Mouse (Mus musculus): ENCODE results near the gene Nrp1.

Nrp1 gene

GRCm38 (mm10) chr8:128419984-128420383 lies 61.6 kb downstream of the Nrp1 start:
- no peak for DNase-seq (ENCODE audit: low spot score in 2 of 2)

GRCm38 (mm10) chr8:128420402-128420801 lies 62.0 kb downstream of the Nrp1 start:
- DNase-seq (ENCODE audit: low spot score in 2 of 2): no peak

- no peak for DNase-seq (ENCODE audit: low spot score in 2 of 2)
Observed at GRCm38 (mm10) chr8:128423813-128424212, 65.4 kb downstream of the Nrp1 start.

DNA sequence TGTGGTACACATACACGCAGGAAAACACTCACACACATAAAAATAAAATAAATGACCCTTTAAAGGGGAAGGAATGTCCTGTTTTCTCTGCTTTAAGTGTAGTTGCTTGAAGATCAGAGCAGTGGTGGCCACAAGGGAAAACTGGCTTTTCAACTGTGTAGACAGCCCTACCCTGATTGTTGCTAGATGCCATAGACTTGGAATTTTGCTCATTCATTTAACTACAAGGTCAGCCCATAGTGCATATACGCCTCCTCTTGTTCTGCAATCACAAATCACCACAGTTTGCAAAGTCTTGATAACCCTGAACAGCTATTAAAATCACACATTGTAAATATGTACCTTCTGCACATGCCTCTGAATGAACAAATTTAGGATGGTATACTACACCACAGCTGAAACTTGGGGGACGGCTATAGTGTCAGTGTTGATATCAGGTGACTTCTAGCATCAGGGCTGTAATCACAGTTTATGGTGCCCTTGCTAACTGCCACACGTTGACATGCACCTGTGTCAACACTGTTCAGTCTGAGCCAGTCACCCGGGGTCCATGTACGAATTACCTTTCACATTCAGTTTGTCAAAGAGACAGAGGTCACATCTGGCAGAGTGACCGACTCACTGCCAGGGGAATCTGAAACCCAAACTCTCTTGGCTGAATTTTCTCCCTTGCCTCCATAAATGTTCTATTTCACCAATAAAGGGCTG lies 66.4 kb downstream of the Nrp1 start:
- DNase-seq (ENCODE audit: low spot score in 2 of 2): no peak

DNA sequence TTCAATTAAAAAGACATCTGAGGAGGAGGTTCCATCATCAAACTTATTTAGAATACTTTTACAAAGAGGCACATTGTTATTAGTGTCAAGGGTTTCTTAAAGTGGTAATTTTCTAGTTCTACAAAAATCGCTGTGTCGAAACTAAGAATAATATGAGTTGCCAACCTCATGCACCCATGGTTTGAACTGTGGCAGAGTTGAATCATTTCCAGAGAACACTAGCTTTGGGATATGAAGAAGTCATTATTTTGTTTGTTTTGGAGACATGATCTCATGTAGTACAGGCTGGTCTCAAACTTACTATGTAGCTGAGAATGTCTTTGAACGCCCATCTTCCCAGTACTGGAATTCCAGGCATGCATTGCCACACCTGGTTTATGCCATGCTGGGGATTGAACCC lies 68.7 kb downstream of the Nrp1 start:
- no peak for DNase-seq (ENCODE audit: low spot score in 2 of 2)

DNA sequence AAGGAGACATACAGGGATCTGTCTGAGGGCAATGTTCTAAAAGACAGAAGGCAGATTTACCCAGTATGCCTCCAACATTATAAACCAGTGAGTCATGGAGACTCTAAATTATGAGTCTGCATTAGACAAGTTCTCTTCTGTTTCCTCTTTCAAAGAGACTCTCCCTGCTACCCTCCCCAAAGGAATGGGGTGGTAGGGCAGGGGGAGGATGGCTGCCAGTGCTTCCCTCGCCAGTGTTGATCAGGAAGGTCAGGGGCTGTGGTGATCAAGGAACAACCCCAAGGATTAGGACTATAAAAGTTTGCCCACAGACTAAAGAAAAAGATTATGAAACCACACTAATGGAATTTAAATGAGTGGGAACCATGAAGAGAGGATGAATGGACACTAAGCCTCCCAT lies 70.6 kb downstream of the Nrp1 start:
- no peak for DNase-seq (ENCODE audit: low spot score in 2 of 2)

- DNase-seq (ENCODE audit: low spot score in 2 of 2): no peak
Observed at GRCm38 (mm10) chr8:128431082-128431481, 72.7 kb downstream of the Nrp1 start.

- DNase-seq (ENCODE audit: low spot score in 2 of 2): no peak
Observed at GRCm38 (mm10) chr8:128435749-128436148, 77.3 kb downstream of the Nrp1 start.

DNA sequence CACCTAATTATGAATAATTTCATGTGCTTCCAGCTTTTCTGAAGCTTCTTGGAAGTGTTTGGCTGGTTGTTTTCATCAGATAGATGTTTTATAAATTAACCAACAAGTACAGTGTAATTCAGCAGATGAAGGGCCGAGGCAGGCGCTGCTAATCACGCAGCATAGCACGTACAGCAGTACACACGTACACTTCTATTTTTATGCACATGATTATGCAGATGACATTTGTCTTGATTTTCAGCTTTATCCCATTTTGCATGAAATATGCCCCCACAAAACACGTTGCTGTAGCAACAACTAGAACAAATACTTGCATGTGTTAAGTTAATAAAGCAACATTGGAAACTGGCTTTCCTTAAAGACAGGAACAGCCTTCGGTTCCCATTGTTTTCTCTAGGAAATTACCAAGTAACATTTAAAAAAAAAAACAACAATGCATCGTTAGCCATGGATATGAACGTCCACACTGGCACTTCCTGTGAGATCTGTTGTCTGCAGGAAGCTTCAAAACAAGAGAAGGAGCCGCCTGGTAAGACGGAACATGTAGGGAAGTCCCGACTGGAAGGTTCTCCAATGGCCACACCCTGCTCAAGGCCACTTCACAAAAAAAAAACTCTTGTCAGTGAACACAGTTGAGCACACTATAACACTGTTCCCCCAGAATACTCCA lies 78.9 kb downstream of the Nrp1 start:
- DNase-seq (ENCODE audit: low spot score in 2 of 2): no peak

DNA sequence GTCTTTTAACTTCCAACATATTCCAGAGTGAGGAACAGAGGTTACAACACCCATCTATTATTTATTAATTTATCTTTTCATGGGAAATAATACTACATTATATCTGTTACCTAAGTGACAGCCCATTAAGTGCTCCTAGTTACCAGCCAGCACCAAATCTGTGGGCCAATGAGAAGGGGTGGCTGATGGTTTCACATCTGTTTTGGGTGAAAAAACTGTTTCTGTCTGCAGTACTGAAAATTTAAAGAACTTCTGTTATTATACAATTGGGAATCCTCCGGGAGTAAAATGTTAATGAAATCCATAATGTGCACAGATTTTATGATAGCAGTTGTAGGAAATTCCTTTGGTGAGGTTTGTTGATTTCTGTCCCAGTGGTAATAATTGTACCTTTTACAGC lies 83.0 kb downstream of the Nrp1 start:
- no peak for DNase-seq (ENCODE audit: low spot score in 2 of 2)

DNA sequence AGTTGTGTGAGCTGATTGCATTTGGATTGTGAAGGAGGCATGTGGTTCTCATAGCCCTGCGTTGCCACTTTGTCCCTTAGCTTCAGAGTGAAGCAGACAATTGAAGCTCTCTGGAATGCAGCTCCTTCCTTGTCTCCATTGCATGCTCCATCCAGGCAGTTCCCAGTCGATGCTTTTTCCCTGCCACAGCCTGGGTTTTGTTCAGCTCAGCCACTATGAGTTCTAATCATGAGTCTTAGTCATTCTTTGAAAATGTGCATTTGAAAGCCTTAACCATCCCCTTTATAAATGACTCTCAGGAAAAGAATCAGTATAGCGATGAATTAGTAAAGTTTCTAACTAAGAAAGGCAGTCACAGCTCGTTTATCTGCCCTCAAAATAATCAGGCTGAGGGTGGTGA lies 87.2 kb downstream of the Nrp1 start:
- no peak for DNase-seq (ENCODE audit: low spot score in 2 of 2)

- DNase-seq (ENCODE audit: low spot score in 2 of 2): no peak
Observed at GRCm38 (mm10) chr8:128446636-128447035, 88.2 kb downstream of the Nrp1 start.

DNA sequence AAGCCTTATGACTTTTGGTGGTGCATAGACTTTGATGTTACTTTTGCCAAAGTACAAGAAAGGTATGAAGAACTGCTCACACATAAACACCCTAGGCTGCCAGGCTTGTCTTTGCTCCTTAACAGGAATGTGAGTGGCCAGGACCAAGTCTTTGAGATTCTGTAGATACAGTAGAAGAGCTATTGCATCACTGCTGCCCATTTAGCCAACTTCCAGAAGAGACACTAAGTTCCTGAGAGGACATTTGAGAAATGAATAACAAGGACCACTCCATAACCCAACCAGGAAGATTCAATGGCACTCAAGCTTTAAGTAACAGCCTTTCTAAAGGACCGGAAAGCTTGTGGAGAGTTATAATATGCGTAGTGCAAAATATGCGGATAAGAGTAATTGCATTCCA lies 88.9 kb downstream of the Nrp1 start:
- no peak for DNase-seq (ENCODE audit: low spot score in 2 of 2)

DNA sequence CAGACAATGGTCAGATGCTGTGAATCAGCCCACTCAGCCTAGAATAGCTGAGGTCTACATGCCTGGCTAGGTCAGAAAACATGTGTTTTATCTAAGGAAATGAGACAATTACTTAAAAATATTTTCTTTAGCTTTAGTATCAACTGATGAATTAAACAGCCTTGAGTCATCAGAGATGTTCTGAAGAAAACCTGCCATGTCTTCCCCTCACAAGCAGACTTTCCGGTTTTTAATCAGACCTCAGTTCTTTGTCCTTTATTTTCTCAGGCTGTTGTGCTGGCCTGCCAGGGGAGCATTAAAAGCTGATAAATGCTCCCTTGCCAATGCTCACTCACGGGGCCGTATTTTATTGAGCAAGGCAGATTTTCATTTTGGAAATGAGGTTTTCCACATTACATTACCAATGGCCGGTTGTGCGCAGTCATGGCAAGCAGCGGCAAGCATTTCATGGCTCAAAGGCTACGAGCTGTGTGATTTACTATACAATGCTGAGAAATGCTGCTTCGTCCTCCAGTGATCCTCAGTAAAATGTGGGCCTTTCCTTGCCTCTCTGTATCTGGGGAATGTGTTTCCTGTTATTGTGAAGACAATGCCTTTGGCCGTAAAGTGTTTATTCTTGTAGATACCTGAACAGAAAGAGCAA lies 92.1 kb downstream of the Nrp1 start:
- DNase-seq (ENCODE audit: low spot score in 2 of 2): no peak

DNA sequence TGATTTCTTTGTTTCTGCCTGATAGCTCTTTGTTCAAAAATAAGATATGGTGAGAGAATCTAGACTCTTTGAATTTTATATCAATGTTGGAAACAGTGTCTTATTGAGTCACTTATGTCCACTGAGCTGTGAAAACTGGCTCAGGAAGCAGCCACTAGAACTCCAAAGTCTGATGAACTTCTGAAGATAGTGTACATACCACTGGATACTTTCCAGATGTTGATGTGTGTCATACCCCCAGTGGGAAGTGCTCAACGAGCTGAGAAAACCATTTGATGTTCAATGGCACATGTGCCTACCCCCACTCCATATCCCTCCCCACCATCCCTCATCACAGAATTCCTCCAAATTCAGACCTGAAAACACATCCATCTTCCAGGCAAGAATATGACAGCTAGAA lies 92.7 kb downstream of the Nrp1 start:
- no peak for DNase-seq (ENCODE audit: low spot score in 2 of 2)

GRCm38 (mm10) chr8:128453471-128453870 lies 95.1 kb downstream of the Nrp1 start:
- DNase-seq (ENCODE audit: low spot score in 2 of 2): no peak

GRCm38 (mm10) chr8:128454026-128454425 lies 95.6 kb downstream of the Nrp1 start:
- no peak for DNase-seq (ENCODE audit: low spot score in 2 of 2)

DNA sequence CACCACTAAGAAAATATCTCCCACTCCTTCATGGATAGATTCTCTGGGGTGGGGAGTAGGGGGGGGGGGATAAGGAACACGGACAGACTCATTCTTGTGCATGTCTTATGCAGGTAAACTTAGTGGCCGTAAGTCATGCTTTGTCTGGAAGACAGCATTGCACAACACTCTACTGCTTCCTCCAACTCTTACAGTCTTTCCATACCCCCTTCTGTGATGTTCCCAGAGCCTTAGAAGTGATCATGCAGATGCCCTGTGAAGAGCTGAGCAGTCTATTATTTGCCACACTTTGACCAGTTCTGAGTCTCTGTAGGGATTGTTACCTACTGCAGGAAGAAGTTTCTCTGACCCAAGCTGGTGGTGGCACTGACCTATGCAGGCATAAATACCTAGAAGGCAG lies 98.9 kb downstream of the Nrp1 start:
- no peak for DNase-seq (ENCODE audit: low spot score in 2 of 2)

DNA sequence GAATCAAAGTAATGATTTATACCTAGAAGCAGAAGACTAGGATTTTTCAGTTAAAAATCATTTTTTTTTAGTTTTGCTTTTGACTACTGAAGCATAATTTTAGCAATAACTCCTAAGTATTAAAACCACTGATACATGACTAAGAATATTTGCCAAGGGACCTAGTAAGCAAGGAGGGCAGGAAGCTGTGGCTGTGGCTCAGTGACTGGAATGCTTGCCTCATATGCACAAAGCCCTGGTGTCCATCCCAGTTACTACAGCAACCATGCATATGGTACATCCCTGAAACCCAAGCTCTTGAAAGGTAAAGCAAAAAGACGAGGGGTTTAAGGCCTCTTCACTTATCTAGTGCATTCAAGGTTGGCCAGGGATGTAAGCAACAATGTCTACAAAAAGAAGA lies 101.3 kb downstream of the Nrp1 start:
- DNase-seq (ENCODE audit: low spot score in 2 of 2): no peak

GRCm38 (mm10) chr8:128461716-128462115 lies 103.3 kb downstream of the Nrp1 start:
- no peak for DNase-seq (ENCODE audit: low spot score in 2 of 2)

GRCm38 (mm10) chr8:128463162-128463561 lies 104.8 kb downstream of the Nrp1 start:
- no peak for DNase-seq (ENCODE audit: low spot score in 2 of 2)

DNA sequence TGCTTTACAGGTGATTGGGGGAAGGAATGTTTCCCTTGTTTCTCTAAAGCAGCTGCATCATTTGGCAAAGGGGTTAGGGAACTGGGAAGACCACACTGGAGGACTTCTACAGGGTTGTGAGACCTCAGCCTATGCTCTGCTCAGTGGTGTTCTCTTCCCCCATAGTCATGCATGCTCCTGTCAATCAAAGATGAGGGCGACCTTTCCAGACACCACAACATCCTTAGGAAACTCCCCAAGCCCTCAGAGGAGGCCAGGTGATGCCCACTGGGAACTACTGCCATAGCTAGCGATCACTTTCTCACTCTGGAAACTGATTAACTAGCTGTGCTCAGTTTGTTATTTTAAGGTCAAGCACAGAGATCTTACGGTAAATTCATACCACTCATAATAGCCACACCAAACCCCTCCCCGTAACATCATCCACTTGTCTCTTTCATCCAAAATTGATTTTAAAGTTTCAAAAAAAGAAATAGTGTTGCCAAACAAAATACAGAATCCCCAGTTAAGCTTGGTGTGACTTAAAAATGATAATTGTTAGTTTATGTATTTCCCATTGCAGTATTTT lies 105.7 kb downstream of the Nrp1 start:
- DNase-seq (ENCODE audit: low spot score in 2 of 2): no peak

- DNase-seq (ENCODE audit: low spot score in 2 of 2): peak in 1 of 2 experiments; percentile 6
Observed at GRCm38 (mm10) chr8:128465553-128465952, 107.1 kb downstream of the Nrp1 start.
